Mouse (Mus musculus) left cerebral cortex, postnatal 10 days (tissue): ENCODE results near the gene Phldb1. TPM values are rescaled to one million over a fixed set of nuclear protein-coding genes. Genes with fewer than 3 reads are reported as not detected.
A peak's percentile ranks its signal among the peaks of the same experiment; 100 is the strongest.

Source experiments
- DNase-seq, 2 experiments: peaks; one replicate each; pipeline ENCODE4 v3.0.0; 2021 to 2022; ENCODE audit warnings: low spot score in 2 of 2, mixed read lengths in 1 of 2; ENCODE audit errors: extremely low spot score in 1 of 2
- intact Hi-C: fragments of 180-260 bp; cut with DNase I; formaldehyde crosslinking; loops from one replicate; pipeline ENCODE4 v1.15.1; 2025
- total RNA-seq, 2 experiments: library from RNA; stranded (reverse); gene quantifications; 2 replicates each; pipeline ENCODE4 v1.2.3; 2021

Gene Phldb1
- total RNA-seq, 2 experiments from 2014 or later, result 82.6 to 89.0 TPM

GRCm38 (mm10) chr9:44732921-44733530, 2.0 kb downstream of the Phldb1 start:
- DNase-seq, result peak in 1 of 2 experiments; percentile 54
- intact Hi-C loops, result no loop called here

DNA sequence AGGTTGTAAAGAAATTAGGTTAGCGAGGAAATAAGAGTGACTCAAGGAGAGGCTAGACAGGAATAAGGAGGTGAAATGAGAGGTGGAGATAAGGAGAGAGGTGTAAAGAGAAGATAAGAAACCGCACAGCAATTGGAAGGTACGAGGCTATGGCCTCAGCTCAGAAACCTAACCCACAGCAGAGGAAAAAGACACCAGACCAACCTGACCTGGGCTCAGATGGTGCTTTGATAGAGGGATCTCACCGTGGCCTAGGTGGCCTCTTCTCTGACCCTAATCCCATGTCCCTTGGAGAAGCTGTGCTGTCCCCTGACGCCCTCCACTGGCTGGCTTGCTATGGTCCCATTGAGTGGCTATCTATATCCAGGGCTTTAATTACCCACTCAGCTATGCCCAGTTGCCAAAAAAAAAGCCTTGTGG, 2.9 kb downstream of the Phldb1 start:
- DNase-seq, result no peak
- intact Hi-C loops, result no loop called here

DNA sequence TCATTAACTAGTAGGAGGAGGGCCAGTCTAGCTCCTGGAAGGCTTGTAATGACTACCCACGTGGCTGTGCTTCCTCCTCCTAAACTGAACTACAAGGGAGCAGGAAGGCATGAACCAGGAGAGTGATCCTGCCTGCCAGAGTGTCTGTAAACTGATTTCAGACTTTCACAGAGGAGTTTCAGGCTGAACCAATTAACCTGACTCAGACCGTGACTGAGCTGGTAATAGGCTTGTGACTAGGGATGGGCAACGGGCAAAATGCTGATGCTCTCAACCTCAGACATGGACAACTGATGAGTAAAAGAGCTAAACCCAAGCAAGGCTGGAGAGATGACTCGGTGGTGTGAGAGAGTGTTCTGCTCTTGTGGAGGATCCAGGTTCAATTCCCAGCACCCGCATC, 7.6 kb downstream of the Phldb1 start:
- DNase-seq, result no peak
- intact Hi-C loops, result no loop called here

- intact Hi-C loops, result no loop called here
- no peak for DNase-seq
These were observed 8.4 kb downstream of the Phldb1 start for GRCm38 (mm10) chr9:44726431-44727146.

GRCm38 (mm10) chr9:44724665-44725064, 10.3 kb downstream of the Phldb1 start:
- intact Hi-C loops, result no loop called here
- DNase-seq, result no peak

DNA sequence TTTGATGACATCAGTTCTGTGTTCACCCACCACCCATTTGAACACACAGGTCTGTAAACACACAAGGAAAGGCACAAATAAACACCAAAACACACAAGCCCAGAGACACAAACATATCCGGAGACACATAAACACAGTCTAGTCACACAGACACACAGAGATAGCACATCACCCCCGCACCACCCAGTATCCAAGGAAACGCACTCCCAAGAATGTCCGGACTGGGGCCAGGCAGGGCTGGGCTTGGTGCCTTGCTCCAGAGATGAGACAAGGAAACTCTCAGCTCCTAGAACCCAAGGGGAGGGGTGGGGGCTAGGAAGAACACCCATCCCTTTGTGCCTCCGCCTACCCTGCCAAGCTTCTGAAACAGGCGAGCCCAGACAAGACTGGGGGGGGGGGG, 10.8 kb downstream of the Phldb1 start:
- intact Hi-C loops, result no loop called here
- DNase-seq, result peak in 1 of 2 experiments; percentile 72

- intact Hi-C loops, result no loop called here
- no peak for DNase-seq
These were observed 11.4 kb downstream of the Phldb1 start for GRCm38 (mm10) chr9:44723521-44724041.

DNA sequence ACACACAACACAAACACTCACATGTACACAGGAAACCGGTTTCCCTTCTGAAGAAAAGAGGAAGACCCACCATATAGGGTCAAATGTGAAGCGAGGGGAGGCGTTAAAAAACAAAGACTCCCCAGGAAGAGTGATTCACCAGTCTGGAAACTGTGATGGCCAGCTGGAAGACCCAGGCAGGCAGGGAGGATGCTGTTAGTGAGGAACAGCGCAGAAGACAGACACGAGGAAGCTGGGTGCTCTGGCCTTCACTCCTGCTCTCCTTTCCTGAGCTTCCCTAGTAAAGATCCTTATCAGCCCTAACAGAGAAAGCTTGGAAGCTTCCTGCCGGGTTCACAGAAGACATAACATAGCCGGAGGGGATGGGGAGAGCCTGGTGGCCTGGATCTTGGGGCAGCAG, 12.0 kb downstream of the Phldb1 start:
- DNase-seq, result no peak
- intact Hi-C loops, result no loop called here

GRCm38 (mm10) chr9:44722575-44722974, 12.4 kb downstream of the Phldb1 start:
- DNase-seq, result no peak
- intact Hi-C loops, result no loop called here

- no peak for DNase-seq
- intact Hi-C loops, result no loop called here
These were observed 13.2 kb downstream of the Phldb1 start for GRCm38 (mm10) chr9:44721877-44722186.

DNA sequence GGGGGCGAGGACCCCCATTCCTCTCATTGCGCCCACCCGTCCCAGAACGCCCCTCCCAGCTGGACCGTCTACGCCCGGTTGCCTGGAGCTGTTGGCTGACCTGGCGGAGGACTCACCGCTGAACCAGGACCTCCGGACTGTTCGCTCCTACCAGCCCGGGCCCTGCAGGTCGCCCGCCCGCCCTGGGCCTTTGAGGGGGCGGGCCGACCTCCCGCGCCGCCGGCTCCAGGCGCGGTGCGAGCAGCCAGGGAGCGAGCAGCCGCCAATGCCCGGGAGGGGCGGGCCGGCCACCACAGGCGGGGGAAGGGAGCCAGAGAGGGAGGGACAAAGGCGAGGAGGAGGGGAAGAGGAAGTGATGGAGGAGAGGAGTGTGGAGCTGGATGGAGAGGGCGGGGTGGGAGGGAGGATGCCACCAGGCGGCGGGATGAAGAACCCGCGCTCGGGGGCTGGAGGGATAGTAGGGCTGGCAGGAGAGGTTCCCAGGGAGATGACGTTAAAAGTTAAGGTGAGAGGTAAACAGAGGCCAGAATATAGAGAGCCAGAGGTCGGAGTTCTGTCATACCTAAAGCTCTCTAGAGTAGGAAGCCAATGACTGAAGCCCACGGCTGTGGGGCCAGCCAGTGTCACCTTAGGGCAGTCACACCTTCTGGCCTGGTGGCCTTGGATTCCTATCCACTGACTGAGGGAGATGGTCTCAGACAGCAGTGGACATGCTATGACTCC, 13.7 kb downstream of the Phldb1 start:
- DNase-seq, result peak; percentile 67 to 92
- intact Hi-C loops, result no loop called here

GRCm38 (mm10) chr9:44720358-44721153, 14.4 kb downstream of the Phldb1 start:
- no peak for DNase-seq
- intact Hi-C loops, result no loop called here

GRCm38 (mm10) chr9:44719632-44720357, 15.2 kb downstream of the Phldb1 start:
- intact Hi-C loops, result no loop called here
- DNase-seq, result no peak

DNA sequence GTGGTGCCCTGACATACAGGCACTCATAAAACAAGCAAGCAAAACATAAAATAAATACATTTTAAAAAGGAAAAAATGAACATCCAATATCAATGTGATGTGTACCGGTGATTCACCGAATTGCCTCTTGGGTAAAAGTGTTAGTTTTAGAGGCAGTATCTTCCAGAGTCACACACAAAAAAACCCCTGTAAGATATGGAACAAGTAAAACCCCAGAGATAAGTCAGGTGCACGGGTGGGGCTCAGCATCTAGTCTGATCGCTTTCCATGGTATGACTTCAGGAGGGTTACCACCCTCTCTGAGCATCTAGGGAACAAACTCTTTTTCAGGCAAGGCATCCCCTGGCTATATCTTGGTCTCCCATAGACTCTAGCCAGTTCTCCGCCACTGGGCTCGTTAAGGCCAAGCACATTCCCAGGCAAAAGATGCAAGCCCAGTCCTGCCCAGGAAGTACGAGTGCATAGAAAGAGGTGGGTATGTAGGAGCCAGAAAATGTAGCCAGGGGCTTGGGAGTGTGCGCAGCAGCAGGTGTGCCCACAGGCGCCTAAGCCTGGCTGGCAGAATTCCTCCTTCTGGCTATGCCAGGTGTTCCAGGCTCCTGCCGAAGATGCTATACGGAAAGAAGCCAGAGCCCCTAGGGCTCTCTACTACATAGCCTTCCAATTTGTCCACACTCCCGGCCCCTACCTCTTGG, 15.9 kb downstream of the Phldb1 start:
- DNase-seq, result no peak
- intact Hi-C loops, result no loop called here

GRCm38 (mm10) chr9:44717822-44718242, 17.2 kb downstream of the Phldb1 start:
- no peak for DNase-seq
- intact Hi-C loops, result no loop called here

GRCm38 (mm10) chr9:44716997-44717821, 17.8 kb downstream of the Phldb1 start:
- intact Hi-C loops, result no loop called here
- DNase-seq, result no peak

DNA sequence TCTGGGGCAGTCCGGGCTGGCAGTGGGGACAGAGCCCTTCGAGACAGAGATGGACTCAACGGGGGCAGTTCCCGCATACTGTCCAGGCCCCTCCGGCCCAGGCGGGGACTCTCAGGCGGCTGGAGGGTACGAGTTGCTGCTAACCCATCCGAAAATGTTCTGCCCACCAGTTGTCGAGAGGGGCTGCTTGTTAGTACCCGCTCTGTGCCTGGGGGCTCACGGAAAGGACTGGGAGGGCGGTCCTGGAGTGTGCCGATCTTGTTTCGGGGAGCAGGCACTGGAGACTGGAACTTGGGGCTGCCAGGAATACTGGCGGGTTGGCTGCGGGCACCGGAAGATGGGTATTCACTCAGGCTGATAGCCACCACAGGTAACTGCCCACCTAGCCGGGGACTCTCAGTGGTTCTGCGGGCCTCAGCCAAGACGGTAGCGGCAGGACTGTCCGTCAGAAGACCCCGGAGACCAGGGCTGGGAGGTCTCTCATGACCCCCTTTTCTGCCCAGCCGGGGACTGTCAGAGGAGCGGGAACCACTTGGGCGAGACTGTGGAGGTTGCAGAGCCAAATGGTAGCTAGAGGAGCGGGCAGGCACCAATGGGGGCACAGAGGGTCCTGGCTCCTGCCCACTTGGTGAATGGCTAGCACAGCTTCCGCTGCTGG, 19.2 kb downstream of the Phldb1 start:
- intact Hi-C loops, result no loop called here
- DNase-seq, result no peak
